ENCODE assay signal across 9 mouse cellular contexts in the genomic region with DNA sequence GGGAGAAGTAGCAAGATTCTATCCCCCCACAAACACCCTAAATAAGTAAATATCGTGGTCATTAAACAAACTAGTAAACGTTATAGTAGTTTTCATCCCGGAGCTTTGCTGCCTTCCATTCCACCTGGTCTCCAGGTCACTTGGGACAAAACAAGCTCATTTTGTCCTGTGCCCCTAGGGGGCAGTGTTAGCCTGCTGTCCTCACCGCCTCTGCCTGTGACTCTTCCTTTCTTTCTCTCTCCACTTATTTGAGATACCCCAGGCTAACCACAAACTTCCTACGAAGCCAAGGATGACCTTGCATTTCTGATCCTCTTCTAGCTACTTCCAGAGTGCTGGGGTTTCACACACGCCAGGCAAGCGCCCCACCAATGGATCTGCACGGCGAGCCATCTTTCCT. TPM values are rescaled to one million over a fixed set of nuclear protein-coding genes. Genes with fewer than 3 reads are reported as not detected.
DNase-seq lines count a peak whose midpoint lies in the region; ATAC-seq and TF ChIP-seq lines count a peak whose summit lies in the region.
"Had no signal": no experiment of that assay in that cellular context is flagged by ENCODE, and none has a peak within 500 bp of the region (broad histone marks: within the 10 kb centered on the region; RNA-seq: fewer than 3 reads in every experiment).

No protein-coding gene starts in this region.

- H3K4me1 ChIP-seq in heart, embryonic 11.5 days (ENCODE audit: control insufficient read depth, insufficient read depth, low read length) = peaks cover 6% of the 10 kb centered on the region; the same call in 1 of the 2 replicates
- peaks cover 11% of the 10 kb centered on the region for H3K4me1 ChIP-seq in bone marrow macrophage, adult 2 months (ENCODE audit: control insufficient read depth, insufficient read depth, low read length)
- H3K4me1 ChIP-seq in stomach, postnatal 0 days (replicated peaks; ENCODE audit: control insufficient read depth, insufficient read depth) = peaks cover 2% of the 10 kb centered on the region; the same call in 1 of the 2 replicates

- no peaks in the 10 kb centered on the region for H3K9me3 ChIP-seq in heart, embryonic 11.5 days (replicated peaks; ENCODE audit: control insufficient read depth, low read length)
- no peaks in the 10 kb centered on the region for H3K9me3 ChIP-seq in stomach, postnatal 0 days (ENCODE audit: control insufficient read depth, low read length)
- H3K9me3 ChIP-seq: hindbrain, embryonic 15.5 days had no signal

- H3K9ac ChIP-seq in heart, embryonic 11.5 days (ENCODE audit: low read depth, low read length) = no peak overlapping the region
- H3K9ac ChIP-seq in stomach, postnatal 0 days (ENCODE audit: low read length) = no peak overlapping the region
- H3K9ac ChIP-seq: hindbrain, embryonic 15.5 days had no signal

- no peaks in the 10 kb centered on the region for H3K36me3 ChIP-seq in heart, embryonic 11.5 days (ENCODE audit: control insufficient read depth, insufficient read depth, low read length)
- no peaks in the 10 kb centered on the region for H3K36me3 ChIP-seq in stomach, postnatal 0 days (ENCODE audit: control insufficient read depth, insufficient read depth, low read length)
- H3K36me3 ChIP-seq: hindbrain, embryonic 15.5 days had no signal

- DNase-seq in heart, adult 9 months (ENCODE audit: low spot score in 2 of 2) = peak; percentile 57 to 72
- DNase-seq in CD4-positive helper T cell, adult 2 months (ENCODE audit: low read depth, low spot score) = peak; percentile 68
- peak; percentile 83 for DNase-seq in kidney, postnatal 14 days
- peak; percentile 78 for DNase-seq in stomach, postnatal 0 days (ENCODE audit: low spot score)

- TF ChIP-seq CTCF in bone marrow macrophage, adult 2 months (IDR thresholded peaks at IDR 0.05; ENCODE audit: low read depth, low read length) = peak; percentile 90
- TF ChIP-seq CTCF in stomach, postnatal 0 days (IDR thresholded peaks at IDR 0.05; ENCODE audit: low read depth) = peak; percentile 94

- WGBS in heart, embryonic 11.5 days (ENCODE audit: insufficient replicate concordance) = 38% methylated on average over 9 of the region's 9 CpGs
- WGBS in stomach, postnatal 0 days = 43% methylated on average over 9 of the region's 9 CpGs

- no peaks in the 10 kb centered on the region for H3K27me3 ChIP-seq in heart, embryonic 11.5 days (ENCODE audit: control insufficient read depth, insufficient read depth, low read length)
- no peaks in the 10 kb centered on the region for H3K27me3 ChIP-seq in stomach, postnatal 0 days (ENCODE audit: control insufficient read depth, insufficient read depth, low read length)
- H3K27me3 ChIP-seq: hindbrain, embryonic 15.5 days had no signal

- no peak overlapping the region for H3K4me2 ChIP-seq in heart, embryonic 11.5 days
- no peak overlapping the region for H3K4me2 ChIP-seq in stomach, postnatal 0 days (replicated peaks; ENCODE audit: low read depth)
- H3K4me2 ChIP-seq: hindbrain, embryonic 15.5 days had no signal

- TF ChIP-seq POLR2A in bone marrow macrophage, adult 2 months (IDR thresholded peaks at IDR 0.05; ENCODE audit: borderline replicate concordance, low read depth, low read length) = no peak

- TF ChIP-seq EP300 in stomach, postnatal 0 days (optimal IDR thresholded peaks at IDR 0.05) = no peak

- no peak overlapping the region for H3K27ac ChIP-seq in heart, embryonic 11.5 days (ENCODE audit: low read depth, low read length)
- no peak overlapping the region for H3K27ac ChIP-seq in bone marrow macrophage, adult 2 months (ENCODE audit: insufficient read depth, low read depth, low read length)
- H3K27ac ChIP-seq in stomach, postnatal 0 days (replicated peaks) = no peak overlapping the region
- H3K27ac ChIP-seq: hindbrain, embryonic 15.5 days had no signal

- no peak overlapping the region for H3K4me3 ChIP-seq in heart, embryonic 11.5 days (ENCODE audit: low read depth, low read length)
- no peak overlapping the region for H3K4me3 ChIP-seq in bone marrow macrophage, adult 2 months (ENCODE audit: insufficient read depth, low read length)
- H3K4me3 ChIP-seq in stomach, postnatal 0 days (ENCODE audit: low read depth, low read length) = no peak overlapping the region
- H3K4me3 ChIP-seq: hindbrain, embryonic 15.5 days had no signal

- ATAC-seq in heart, embryonic 11.5 days (replicated peaks; ENCODE audit: insufficient number of reproducible peaks, low FRiP score, low TSS enrichment) = no peak
- peak; percentile 73; the same call in 1 of the 2 replicates for ATAC-seq in erythroid progenitor cell, adult 5-6 weeks (replicated peaks; ENCODE audit: low FRiP score, poor library complexity, severe bottlenecking)
- ATAC-seq in megakaryocyte progenitor cell, adult 5-6 weeks (replicated peaks; ENCODE audit: poor library complexity) = peak; percentile 95
- no peak for ATAC-seq in stomach, postnatal 0 days (ENCODE audit: low FRiP score, low TSS enrichment)

RNA-seq across cellular contexts. Expression of a gene that starts 4.9 kb away (rescaled TPM):
- polyA plus RNA-seq in heart, embryonic 11.5 days (2014; fragmentation: Nextera tagmentation; extraction: Ambion mirVana) = not detected in 2 replicates
- polyA plus RNA-seq in bone marrow macrophage, adult 2 months (2012; ENCODE audit: insufficient read depth, insufficient read length, missing spikeins) = not detected in 2 replicates
- not detected in 2 replicates for total RNA-seq in erythroid progenitor cell, adult 5-6 weeks (2015; ENCODE audit: low replicate concordance)
- total RNA-seq in erythroid progenitor cell, adult 5-6 weeks (2017; ENCODE audit: low replicate concordance) = not detected in 2 replicates
- not detected in 2 replicates for total RNA-seq in megakaryocyte progenitor cell, adult 5-6 weeks (2015)
- total RNA-seq in megakaryocyte progenitor cell, adult 5-6 weeks (2017) = not detected in 2 replicates
- not detected in 2 replicates for polyA plus RNA-seq in stomach, postnatal 0 days (2015; fragmentation: Nextera tagmentation; extraction: Ambion mirVana)

RNA-seq across cellular contexts. Expression of a gene that starts 10.4 kb away (rescaled TPM):
- 155 and 275 TPM in 2 replicates for polyA plus RNA-seq in heart, embryonic 11.5 days (2014; fragmentation: Nextera tagmentation; extraction: Ambion mirVana)
- polyA plus RNA-seq in bone marrow macrophage, adult 2 months (2012; ENCODE audit: insufficient read depth, insufficient read length, missing spikeins) = not detected in 2 replicates
- total RNA-seq in erythroid progenitor cell, adult 5-6 weeks (2015; ENCODE audit: low replicate concordance) = not detected in 2 replicates
- total RNA-seq in erythroid progenitor cell, adult 5-6 weeks (2017; ENCODE audit: low replicate concordance) = not detected in 2 replicates
- total RNA-seq in megakaryocyte progenitor cell, adult 5-6 weeks (2015) = not detected in 2 replicates
- not detected in 2 replicates for total RNA-seq in megakaryocyte progenitor cell, adult 5-6 weeks (2017)
- polyA plus RNA-seq in stomach, postnatal 0 days (2015; fragmentation: Nextera tagmentation; extraction: Ambion mirVana) = 2.3 and 3.5 TPM in 2 replicates
- polyA plus RNA-seq: hindbrain, embryonic 15.5 days had no signal

RNA-seq across cellular contexts. Expression of a gene that starts 13.5 kb away (rescaled TPM):
- 19.1 and 21.3 TPM in 2 replicates for polyA plus RNA-seq in heart, embryonic 11.5 days (2014; fragmentation: Nextera tagmentation; extraction: Ambion mirVana)
- polyA plus RNA-seq in bone marrow macrophage, adult 2 months (2012; ENCODE audit: insufficient read depth, insufficient read length, missing spikeins) = 12.6 and 16.4 TPM in 2 replicates
- 1.4 and 14.3 TPM in 2 replicates for total RNA-seq in erythroid progenitor cell, adult 5-6 weeks (2015; ENCODE audit: low replicate concordance)
- total RNA-seq in erythroid progenitor cell, adult 5-6 weeks (2017; ENCODE audit: low replicate concordance) = 1.5 and 7.7 TPM in 2 replicates
- 12.0 and 14.0 TPM in 2 replicates for total RNA-seq in megakaryocyte progenitor cell, adult 5-6 weeks (2015)
- total RNA-seq in megakaryocyte progenitor cell, adult 5-6 weeks (2017) = 15.2 and 21.3 TPM in 2 replicates
- 13.3 and 16.8 TPM in 2 replicates for polyA plus RNA-seq in stomach, postnatal 0 days (2015; fragmentation: Nextera tagmentation; extraction: Ambion mirVana)

RNA-seq across cellular contexts. Expression of a gene that starts 15.2 kb away (rescaled TPM):
- 0.90 and 1.0 TPM in 2 replicates for polyA plus RNA-seq in heart, embryonic 11.5 days (2014; fragmentation: Nextera tagmentation; extraction: Ambion mirVana)
- polyA plus RNA-seq in bone marrow macrophage, adult 2 months (2012; ENCODE audit: insufficient read depth, insufficient read length, missing spikeins) = not detected in 2 replicates
- not detected in 2 replicates for total RNA-seq in erythroid progenitor cell, adult 5-6 weeks (2015; ENCODE audit: low replicate concordance)
- not detected in 2 replicates for total RNA-seq in erythroid progenitor cell, adult 5-6 weeks (2017; ENCODE audit: low replicate concordance)
- not detected in 2 replicates for total RNA-seq in megakaryocyte progenitor cell, adult 5-6 weeks (2015)
- not detected in 2 replicates for total RNA-seq in megakaryocyte progenitor cell, adult 5-6 weeks (2017)
- polyA plus RNA-seq in stomach, postnatal 0 days (2015; fragmentation: Nextera tagmentation; extraction: Ambion mirVana) = not detected in 2 replicates
- polyA plus RNA-seq: hindbrain, embryonic 15.5 days had no signal

RNA-seq across cellular contexts. Expression of a gene that starts 32.5 kb away (rescaled TPM):
- polyA plus RNA-seq in heart, embryonic 11.5 days (2014; fragmentation: Nextera tagmentation; extraction: Ambion mirVana) = 0.14 and 0.42 TPM in 2 replicates
- polyA plus RNA-seq in bone marrow macrophage, adult 2 months (2012; ENCODE audit: insufficient read depth, insufficient read length, missing spikeins) = not detected in 2 replicates
- total RNA-seq in erythroid progenitor cell, adult 5-6 weeks (2015; ENCODE audit: low replicate concordance) = not detected in 2 replicates
- not detected in 2 replicates for total RNA-seq in erythroid progenitor cell, adult 5-6 weeks (2017; ENCODE audit: low replicate concordance)
- not detected in 2 replicates for total RNA-seq in megakaryocyte progenitor cell, adult 5-6 weeks (2015)
- not detected in 2 replicates for total RNA-seq in megakaryocyte progenitor cell, adult 5-6 weeks (2017)
- polyA plus RNA-seq in stomach, postnatal 0 days (2015; fragmentation: Nextera tagmentation; extraction: Ambion mirVana) = 0.08 TPM in 1 of 2 replicates, not detected in the other

Comparison
In these comparisons a context has a peak if more than half of its experiments do, and no peak if none do; other contexts are left out.
1. ATAC-seq: peak in erythroid progenitor cell, adult 5-6 weeks (single experiment) and megakaryocyte progenitor cell, adult 5-6 weeks (single experiment); none in heart, embryonic 11.5 days (single experiment) and stomach, postnatal 0 days (single experiment).
2. RNA of a gene that starts 10.4 kb away (polyA plus RNA-seq): 155 to 275 TPM in heart, embryonic 11.5 days; 2.3 to 3.5 TPM in stomach, postnatal 0 days and not detected in bone marrow macrophage, adult 2 months; every median in the first group is over 10 times any median in the second.
3. Peak in every context shown above with its lines, with median percentiles within 50 percentile points of each other: DNase-seq.